Mouse (Mus musculus): ENCODE results near the gene Trmu.

- TF ChIP-seq CTCF (IDR thresholded peaks at IDR 0.05; ENCODE audit: low read depth, low read length) (no peak), POLR2A (IDR thresholded peaks at IDR 0.05; ENCODE audit: extremely low read depth, insufficient read depth, low read length) (no peak)
Observed at GRCm38 (mm10) chr15:85891971-85892370, 12.9 kb downstream of the Trmu start.

All from liver, adult 2 months (tissue).